Mouse (Mus musculus) megakaryocyte, embryonic 14.5 days (primary cell): ENCODE results near the gene Chmp6. TPM values are rescaled to one million over a fixed set of nuclear protein-coding genes. Genes with fewer than 3 reads are reported as not detected.
A peak's percentile ranks its signal among the peaks of the same experiment; 100 is the strongest.

ENCODE experiments used
- H3K27me3 ChIP-seq: replicated peaks from 2 replicates; pipeline ENCODE3; 2012; ENCODE audit warnings: inconsistent platforms
- H3K36me3 ChIP-seq: replicated peaks from 2 replicates; pipeline ENCODE3; 2012; ENCODE audit warnings: low read length, inconsistent platforms, mixed read lengths
- H3K4me1 ChIP-seq: 2 replicates; pipeline ENCODE4 v1.6.1; 2012; ENCODE audit warnings: inconsistent platforms
- H3K4me3 ChIP-seq: replicated peaks from 2 replicates; pipeline ENCODE3; 2012; ENCODE audit warnings: moderate library complexity, mild to moderate bottlenecking, inconsistent platforms
- H3K9me3 ChIP-seq: 2 replicates; pipeline ENCODE4 v1.6.1; 2012; ENCODE audit warnings: inconsistent platforms
- FLI1 ChIP-seq: IDR thresholded peaks from 2 replicates; pipeline ENCODE4 v1.6.1; 2012; ENCODE audit warnings: low read length, inconsistent platforms, mixed read lengths
- GATA1 ChIP-seq: IDR thresholded peaks from 3 replicates; pipeline ENCODE4 v1.6.1; 2012; ENCODE audit warnings: mixed read lengths, low read length, inconsistent platforms, borderline replicate concordance
- polyA plus RNA-seq: library from polyadenylated mRNA; stranded (reverse); fragments of >175 nt; gene quantifications from 2 replicates; pipeline ENCODE4 v1.2.3, GENCODE M21; 2012; ENCODE audit warnings: low replicate concordance; ENCODE audit not compliant: insufficient read depth

The Chmp6 gene
- polyA plus RNA-seq, 1 experiment: 62.5 TPM

GRCm38 (mm10) chr11:119934773-119935172, 21.5 kb downstream of the Chmp6 start:
- Histone ChIP-seq H3K36me3 (peaks cover 39% of the 10 kb centered on the region), H3K4me3 (no peak overlapping the region), H3K9me3 (peaks cover 5% of the 10 kb centered on the region), H3K4me1 (peaks cover 94% of the 10 kb centered on the region), H3K27me3 (peaks cover 18% of the 10 kb centered on the region)
- no peak for TF ChIP-seq FLI1
- no peak for TF ChIP-seq GATA1

- Histone ChIP-seq H3K4me3 (no peak overlapping the region), H3K4me1 (peaks cover 93% of the 10 kb centered on the region), H3K36me3 (peaks cover 39% of the 10 kb centered on the region), H3K27me3 (peaks cover 24% of the 10 kb centered on the region), H3K9me3 (peaks cover 5% of the 10 kb centered on the region)
- TF ChIP-seq FLI1 (no peak), GATA1 (no peak)
These were observed 22.2 kb downstream of the Chmp6 start for GRCm38 (mm10) chr11:119935457-119935856.

GRCm38 (mm10) chr11:119936456-119936855, 23.2 kb downstream of the Chmp6 start:
- Histone ChIP-seq H3K36me3 (peaks cover 35% of the 10 kb centered on the region), H3K4me3 (no peak overlapping the region), H3K4me1 (peaks cover 98% of the 10 kb centered on the region), H3K9me3 (no peaks in the 10 kb centered on the region), H3K27me3 (peaks cover 30% of the 10 kb centered on the region)
- TF ChIP-seq FLI1: no peak

GRCm38 (mm10) chr11:119937216-119937615, 24.0 kb downstream of the Chmp6 start:
- Histone ChIP-seq H3K4me1 (peaks cover 99% of the 10 kb centered on the region), H3K27me3 (peaks cover 30% of the 10 kb centered on the region), H3K36me3 (peaks cover 35% of the 10 kb centered on the region)

GRCm38 (mm10) chr11:119937772-119938502, 24.7 kb downstream of the Chmp6 start:
- Histone ChIP-seq H3K9me3 (no peaks in the 10 kb centered on the region), H3K27me3 (peaks cover 30% of the 10 kb centered on the region), H3K4me3 (peak overlapping the region; percentile 82), H3K4me1 (peaks cover 95% of the 10 kb centered on the region), H3K36me3 (peaks cover 35% of the 10 kb centered on the region)
- TF ChIP-seq GATA1 (no peak), FLI1 (no peak)

More at GRCm38 (mm10) chr11:119937216-119937615, 24.0 kb downstream of the Chmp6 start:
- Histone ChIP-seq H3K4me3 (no peak overlapping the region), H3K9me3 (no peaks in the 10 kb centered on the region)
- TF ChIP-seq GATA1 (no peak), FLI1 (no peak)

GRCm38 (mm10) chr11:119939073-119939710, 26.0 kb downstream of the Chmp6 start:
- Histone ChIP-seq H3K4me3 (peak overlapping the region; percentile 50), H3K9me3 (no peaks in the 10 kb centered on the region), H3K27me3 (peaks cover 36% of the 10 kb centered on the region), H3K4me1 (peaks cover 95% of the 10 kb centered on the region), H3K36me3 (peaks cover 29% of the 10 kb centered on the region)
- no peak for TF ChIP-seq GATA1
- TF ChIP-seq FLI1: no peak

- Histone ChIP-seq H3K4me1 (peaks cover 95% of the 10 kb centered on the region), H3K36me3 (peaks cover 24% of the 10 kb centered on the region), H3K27me3 (peaks cover 40% of the 10 kb centered on the region), H3K9me3 (no peaks in the 10 kb centered on the region), H3K4me3 (no peak overlapping the region)
- TF ChIP-seq GATA1: no peak
- no peak for TF ChIP-seq FLI1
These were observed 26.5 kb downstream of the Chmp6 start for GRCm38 (mm10) chr11:119939711-119940106.

GRCm38 (mm10) chr11:119940142-119940541, 26.9 kb downstream of the Chmp6 start:
- Histone ChIP-seq H3K36me3 (peaks cover 24% of the 10 kb centered on the region), H3K4me3 (no peak overlapping the region), H3K27me3 (peaks cover 43% of the 10 kb centered on the region), H3K9me3 (no peaks in the 10 kb centered on the region), H3K4me1 (peaks cover 95% of the 10 kb centered on the region)
- no peak for TF ChIP-seq FLI1

- Histone ChIP-seq H3K36me3 (peaks cover 18% of the 10 kb centered on the region), H3K9me3 (no peaks in the 10 kb centered on the region), H3K4me1 (peaks cover 92% of the 10 kb centered on the region), H3K4me3 (peak overlapping the region; percentile 97), H3K27me3 (peaks cover 58% of the 10 kb centered on the region)
- TF ChIP-seq GATA1 (no peak), FLI1 (no peak)
These were observed 28.6 kb downstream of the Chmp6 start for GRCm38 (mm10) chr11:119941794-119942193.

GRCm38 (mm10) chr11:119942201-119942726, 29.0 kb downstream of the Chmp6 start:
- H3K36me3 ChIP-seq: peaks cover 18% of the 10 kb centered on the region
- H3K4me1 ChIP-seq: peaks cover 92% of the 10 kb centered on the region
- TF ChIP-seq FLI1: no peak
- TF ChIP-seq GATA1: no peak
- no peaks in the 10 kb centered on the region for H3K9me3 ChIP-seq
- peak overlapping the region; percentile 97 for H3K4me3 ChIP-seq
- H3K27me3 ChIP-seq: peaks cover 61% of the 10 kb centered on the region
